ENCODE assay signal across 8 mouse cellular contexts in genomic region chr1:172481540-172482280, GRCm38 (mm10). TPM values are rescaled to one million over a fixed set of nuclear protein-coding genes. Genes with fewer than 3 reads are reported as not detected.
DNase-seq lines count a peak whose midpoint lies in the region; ATAC-seq and TF ChIP-seq lines count a peak whose summit lies in the region.

Gene Igsf9, plus strand, starts transcription at chr1:172481788.

- H3K4me1 ChIP-seq in MEL (ENCODE audit: control insufficient read depth in 1 of 2, insufficient read depth in 2 of 2, low read length in 2 of 2), result peaks cover 0 to 3% of the 10 kb centered on the region in 2 experiments; a peak in 1 of 4 replicates
- H3K4me1 ChIP-seq in hindbrain, embryonic 11.5 days (replicated peaks; ENCODE audit: control insufficient read depth, insufficient read depth, low read length), result peaks cover 19% of the 10 kb centered on the region
- peaks cover 34% of the 10 kb centered on the region for H3K4me1 ChIP-seq in lung, embryonic 16.5 days (replicated peaks; ENCODE audit: control insufficient read depth, insufficient read depth, low read length)

- no peak within 1 kb of the TSS for H3K27ac ChIP-seq in MEL (ENCODE audit: control insufficient read depth, low read depth, low read length)
- 0 out of 2 replicates have a peak within 1 kb of the TSS, but pooled peaks have one; percentile 24 for H3K27ac ChIP-seq in hindbrain, embryonic 11.5 days (ENCODE audit: low read depth, low read length)
- H3K27ac ChIP-seq in lung, embryonic 16.5 days (ENCODE audit: low read length), result peak within 1 kb of the TSS; percentile 93

- WGBS in hindbrain, embryonic 11.5 days, result under 1% methylated on average over 38 of the region's 38 CpGs
- WGBS in lung, embryonic 16.5 days, result under 1% methylated on average over 38 of the region's 38 CpGs

- TF ChIP-seq CTCF in MEL (IDR thresholded peaks at IDR 0.05 in 2 of 3, conservative IDR thresholded peaks at IDR 0.05 in 1 of 3; ENCODE audit: control insufficient read depth in 1 of 3, insufficient read depth in 1 of 3, low read depth in 2 of 3, low read length in 3 of 3, poor library complexity in 1 of 3, severe bottlenecking in 1 of 3), result peak in 2 of 3 experiments; percentile 38 to 47; a peak in 4 of 6 replicates

- TF ChIP-seq POLR2A in MEL (IDR thresholded peaks at IDR 0.05; ENCODE audit: control insufficient read depth in 1 of 2, insufficient read depth in 1 of 2, low read depth in 1 of 2, low read length in 2 of 2, poor library complexity in 1 of 2), result no peak; a peak in 1 of 4 replicates

- peak within 1 kb of the TSS in 1 of 2 experiments; percentile 48; a peak in 2 of 4 replicates for H3K4me3 ChIP-seq in MEL (ENCODE audit: control insufficient read depth in 1 of 2, insufficient read depth in 1 of 2, low read depth in 2 of 2, low read length in 2 of 2)
- H3K4me3 ChIP-seq in hindbrain, embryonic 11.5 days (ENCODE audit: low read depth, low read length), result peak within 1 kb of the TSS; percentile 62
- H3K4me3 ChIP-seq in lung, embryonic 16.5 days (ENCODE audit: low read length), result peak within 1 kb of the TSS; percentile 65

- no peaks in the 10 kb centered on the region for H3K79me2 ChIP-seq in MEL (ENCODE audit: control insufficient read depth, insufficient read depth, low read length, poor library complexity)

- peak; percentile 24 for TF ChIP-seq RAD21 in MEL (IDR thresholded peaks at IDR 0.05; ENCODE audit: low read depth, low read length)

- H3K36me3 ChIP-seq in MEL (ENCODE audit: control insufficient read depth in 1 of 2, insufficient read depth in 2 of 2, low read length in 2 of 2), result no peaks in the 10 kb centered on the region
- H3K36me3 ChIP-seq in hindbrain, embryonic 11.5 days (ENCODE audit: control insufficient read depth, insufficient read depth, low read length), result no peaks in the 10 kb centered on the region
- no peaks in the 10 kb centered on the region for H3K36me3 ChIP-seq in lung, embryonic 16.5 days (ENCODE audit: control insufficient read depth, insufficient read depth, low read length)

- peaks cover 4 to 10% of the 10 kb centered on the region in 2 experiments; a peak in 3 of 4 replicates for H3K27me3 ChIP-seq in MEL (ENCODE audit: control insufficient read depth in 1 of 2, insufficient read depth in 2 of 2, low read length in 2 of 2)
- H3K27me3 ChIP-seq in hindbrain, embryonic 11.5 days (ENCODE audit: control insufficient read depth, insufficient read depth, low read length), result 0 out of 2 replicates have a peak, but pooled peaks cover 2% of the 10 kb centered on the region
- H3K27me3 ChIP-seq in lung, embryonic 16.5 days (ENCODE audit: control insufficient read depth, insufficient read depth, low read depth, low read length), result no peaks in the 10 kb centered on the region

- peak in 1 of 2 experiments; percentile 22; a peak in 1 of 4 replicates for TF ChIP-seq EP300 in MEL (IDR thresholded peaks at IDR 0.05; ENCODE audit: low read depth in 1 of 2, low read length in 2 of 2)

- H3K9me3 ChIP-seq in MEL (replicated peaks; ENCODE audit: insufficient read depth, low read length), result no peaks in the 10 kb centered on the region
- no peaks in the 10 kb centered on the region for H3K9me3 ChIP-seq in hindbrain, embryonic 11.5 days (ENCODE audit: control insufficient read depth, low read length)
- no peaks in the 10 kb centered on the region for H3K9me3 ChIP-seq in lung, embryonic 16.5 days (ENCODE audit: control insufficient read depth, low read length)

- peak; percentile 82 for DNase-seq in MEL (ENCODE audit: low read depth, low spot score)
- peak; percentile 83 for DNase-seq in cerebellum, adult 9-10 months
- peak; percentile 93 to 94 for DNase-seq in frontal cortex, postnatal 10 days (ENCODE audit: low spot score in 2 of 2)
- peak; percentile 96 for DNase-seq in hindbrain, embryonic 11.5 days (ENCODE audit: low spot score)
- peak; percentile 95 for DNase-seq in layer of hippocampus, adult 9-11 months
- peak; percentile 70 for DNase-seq in ovary, postnatal 10 days (ENCODE audit: low spot score)
- peak; percentile 95 for DNase-seq in thymus, postnatal 0 days (ENCODE audit: low spot score)

- peak; percentile 95 for ATAC-seq in hindbrain, embryonic 11.5 days (ENCODE audit: low FRiP score)
- ATAC-seq in lung, embryonic 16.5 days (ENCODE audit: low read depth), result peak; percentile 97

- peak within 1 kb of the TSS; percentile 2; the same call in 1 of the 2 replicates for H3K9ac ChIP-seq in MEL (ENCODE audit: control insufficient read depth, low read depth, low read length, poor library complexity, severe bottlenecking)
- peak within 1 kb of the TSS; percentile 80 for H3K9ac ChIP-seq in hindbrain, embryonic 11.5 days (ENCODE audit: low read depth, low read length)
- H3K9ac ChIP-seq in lung, embryonic 16.5 days (ENCODE audit: low read length), result peak within 1 kb of the TSS; percentile 70

- peak within 1 kb of the TSS; percentile 86 for H3K4me2 ChIP-seq in hindbrain, embryonic 11.5 days (replicated peaks; ENCODE audit: low read depth, low read length)
- peak within 1 kb of the TSS; percentile 94 for H3K4me2 ChIP-seq in lung, embryonic 16.5 days (ENCODE audit: low read depth, low read length)

TF ChIP-seq in MEL, 35 proteins besides CTCF, POLR2A, EP300 and RAD21:
- TF ChIP-seq MEF2A (IDR thresholded peaks at IDR 0.05; ENCODE audit: extremely low read depth, insufficient replicate concordance, low read depth, low read length, poor library complexity, severe bottlenecking) (no peak), MYB (IDR thresholded peaks at IDR 0.05; ENCODE audit: low read depth, low read length) (no peak), MXI1 (IDR thresholded peaks at IDR 0.05; ENCODE audit: low read depth, low read length) (peak; percentile 68), TAL1 (IDR thresholded peaks at IDR 0.05; ENCODE audit: low read length) (no peak), SIN3A (IDR thresholded peaks at IDR 0.05; ENCODE audit: low read length) (peak; percentile 50; the same call in 1 of the 2 replicates), ZMIZ1 (IDR thresholded peaks at IDR 0.05; ENCODE audit: low read depth, low read length) (no peak), ZKSCAN1 (IDR thresholded peaks at IDR 0.05; ENCODE audit: low read depth, low read length) (no peak), MYC (IDR thresholded peaks at IDR 0.05; ENCODE audit: low read depth, low read length) (0 out of 2 replicates have a peak, but pooled peaks have one; percentile 52), HCFC1 (IDR thresholded peaks at IDR 0.05; ENCODE audit: low read depth, low read length) (peak; percentile 91), SMC3 (IDR thresholded peaks at IDR 0.05; ENCODE audit: low read depth, low read length) (no peak), GABPA (IDR thresholded peaks at IDR 0.05; ENCODE audit: low read depth, low read length) (no peak), TCF12 (IDR thresholded peaks at IDR 0.05; ENCODE audit: low read depth, low read length) (0 out of 2 replicates have a peak, but pooled peaks have one; percentile 19), TBP (IDR thresholded peaks at IDR 0.05; ENCODE audit: low read depth, low read length) (no peak), ZNF384 (IDR thresholded peaks at IDR 0.05; ENCODE audit: low read depth, low read length) (no peak), CHD2 (IDR thresholded peaks at IDR 0.05; ENCODE audit: low read length) (no peak), E2F4 (IDR thresholded peaks at IDR 0.05; ENCODE audit: borderline replicate concordance, low read depth, low read length) (0 out of 2 replicates have a peak, but pooled peaks have one; percentile 22), UBTF (IDR thresholded peaks at IDR 0.05; ENCODE audit: borderline replicate concordance, insufficient read depth, low read depth, low read length) (no peak), JUND (IDR thresholded peaks at IDR 0.05; ENCODE audit: low read depth, low read length) (no peak), ETS1 (IDR thresholded peaks at IDR 0.05; ENCODE audit: low read depth, low read length) (peak; percentile 8; the same call in 1 of the 2 replicates), ELF1 (IDR thresholded peaks at IDR 0.05; ENCODE audit: low read depth, low read length) (no peak)

RNA-seq across cellular contexts. Expression of gene Igsf9, which starts in this region (rescaled TPM):
- total RNA-seq in MEL (2012; rRNA removed), result 0.12 and 0.13 TPM in 2 replicates
- polyA plus RNA-seq in MEL (2012; ENCODE audit: insufficient read depth in 1 of 2, insufficient read length in 2 of 2, low read depth in 1 of 2, low replicate concordance in 2 of 2, missing spikeins in 1 of 2), result under 1 TPM in 1 of 2 experiments, not detected in 1; 0.38 TPM
- polyA plus RNA-seq in hindbrain, embryonic 11.5 days (2014; fragmentation: Nextera tagmentation; extraction: Ambion mirVana), result 38.3 and 47.8 TPM in 2 replicates
- polyA plus RNA-seq in lung, embryonic 16.5 days (2015; fragmentation: Nextera tagmentation; extraction: Ambion mirVana), result 17.4 and 20.4 TPM in 2 replicates
- polyA plus RNA-seq in thymus, postnatal 0 days (2015; fragmentation: Nextera tagmentation; extraction: Ambion mirVana), result 2.4 and 2.5 TPM in 2 replicates

Comparison
In these comparisons a context has a peak if more than half of its experiments do, and no peak if none do; other contexts are left out.
1. Peak in DNase-seq and H3K9ac ChIP-seq in MEL; RNA of the gene not detected or under 1 TPM.
2. H3K9ac ChIP-seq: peak in every context shown above with its lines; median percentile 80 in hindbrain, embryonic 11.5 days; 70 in lung, embryonic 16.5 days; 2 in MEL.